Mouse (Mus musculus) kidney, postnatal 25 days (tissue): ENCODE data around the gene Tbc1d1.

Experiments
- DNase-seq, 2 experiments: peaks; one replicate each; pipeline ENCODE4 v3.0.0; 2021; ENCODE audit warnings: mixed read lengths in 2 of 2

Tbc1d1 gene

GRCm38 (mm10) chr5:64155861-64156550 is at the start of gene Tbc1d1:
Tbc1d1 (plus strand) TSS chr5:64156305.
- DNase-seq = peak; percentile 69 to 80

- no peak for DNase-seq
Measured at GRCm38 (mm10) chr5:64107596-64108289, 48.4 kb upstream of the Tbc1d1 start.

GRCm38 (mm10) chr5:64109217-64109616 is 46.9 kb upstream of the Tbc1d1 start:
- DNase-seq = peak in 1 of 2 experiments; percentile 45

- peak; percentile 7 to 57 for DNase-seq
Measured at GRCm38 (mm10) chr5:64112360-64112759, 43.7 kb upstream of the Tbc1d1 start.

- DNase-seq = no peak
Measured at GRCm38 (mm10) chr5:64114210-64114609, 41.9 kb upstream of the Tbc1d1 start.

- DNase-seq = no peak
Measured at GRCm38 (mm10) chr5:64117191-64117590, 38.9 kb upstream of the Tbc1d1 start.

GRCm38 (mm10) chr5:64125783-64126182 is 30.3 kb upstream of the Tbc1d1 start:
- DNase-seq = no peak

- DNase-seq = no peak
Measured at GRCm38 (mm10) chr5:64131550-64131949, 24.6 kb upstream of the Tbc1d1 start.

GRCm38 (mm10) chr5:64133901-64134300 is 22.2 kb upstream of the Tbc1d1 start:
- DNase-seq = no peak

GRCm38 (mm10) chr5:64136325-64136724 is 19.8 kb upstream of the Tbc1d1 start:
- DNase-seq = peak in 1 of 2 experiments; percentile 26

GRCm38 (mm10) chr5:64140202-64140601 is 15.9 kb upstream of the Tbc1d1 start:
- DNase-seq = no peak

- DNase-seq = no peak
Measured at GRCm38 (mm10) chr5:64144315-64144714, 11.8 kb upstream of the Tbc1d1 start.

- DNase-seq = no peak
Measured at GRCm38 (mm10) chr5:64146384-64147005, 9.6 kb upstream of the Tbc1d1 start.

GRCm38 (mm10) chr5:64149184-64150127 is 6.6 kb upstream of the Tbc1d1 start:
- DNase-seq = no peak

- no peak for DNase-seq
Measured at GRCm38 (mm10) chr5:64153319-64153718, 2.8 kb upstream of the Tbc1d1 start.

- DNase-seq = peak; percentile 62 to 76
Measured at GRCm38 (mm10) chr5:64156579-64156978, 474 bp downstream of the Tbc1d1 start.

- DNase-seq = no peak
Measured at GRCm38 (mm10) chr5:64157926-64158325, 1.8 kb downstream of the Tbc1d1 start.

GRCm38 (mm10) chr5:64158501-64158900 is 2.4 kb downstream of the Tbc1d1 start:
- DNase-seq = no peak

- peak in 1 of 2 experiments; percentile 47 for DNase-seq
Measured at GRCm38 (mm10) chr5:64159065-64159780, 3.1 kb downstream of the Tbc1d1 start.

GRCm38 (mm10) chr5:64159781-64160704 is 3.9 kb downstream of the Tbc1d1 start:
- DNase-seq = peak; percentile 62 to 71
